Mouse (Mus musculus): ENCODE data around the gene Psmb11. TPM values are rescaled to one million over a fixed set of nuclear protein-coding genes. Genes with fewer than 3 reads are reported as not detected.

Gene Psmb11
- not detected in 2 replicates for polyA plus RNA-seq (2015; fragmentation: Nextera tagmentation; extraction: Ambion mirVana)

DNA sequence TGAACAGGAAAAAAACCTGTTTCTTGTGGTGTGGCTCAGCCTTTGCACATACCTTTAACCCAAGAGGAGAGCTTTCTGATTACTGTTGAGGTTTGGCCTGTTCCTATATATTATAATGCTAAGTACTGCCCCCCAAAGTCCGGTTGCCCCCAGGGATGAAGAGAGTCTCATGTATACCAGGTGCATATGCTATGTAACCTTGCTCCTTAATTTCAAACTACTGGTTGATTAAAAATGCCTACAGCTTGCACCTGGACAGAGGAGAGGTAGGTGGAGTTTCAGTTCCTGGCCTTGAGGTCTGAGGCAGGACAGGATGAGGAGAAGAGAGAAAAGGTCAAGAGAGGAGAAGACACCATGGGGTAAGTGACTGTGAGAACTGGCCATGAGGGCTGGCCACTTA is at the start of gene Psmb11:
TSS of gene Psmb11 (plus strand) at position 301 of the 400 bp plus-strand sequence.
- Histone ChIP-seq H3K9ac (ENCODE audit: low read depth, low read length) (no peak within 1 kb of the TSS), H3K4me1 (replicated peaks; ENCODE audit: control insufficient read depth, insufficient read depth, low read length) (no peaks in the 10 kb centered on the region), H3K27ac (ENCODE audit: low read depth, low read length) (no peak within 1 kb of the TSS), H3K36me3 (ENCODE audit: control insufficient read depth, insufficient read depth) (0 out of 2 replicates have a peak, but pooled peaks cover 4% of the 10 kb centered on the region), H3K4me3 (ENCODE audit: low read depth, low read length) (no peak within 1 kb of the TSS), H3K9me3 (ENCODE audit: control insufficient read depth) (no peaks in the 10 kb centered on the region), H3K27me3 (replicated peaks; ENCODE audit: control insufficient read depth, insufficient read depth, low read length) (no peaks in the 10 kb centered on the region), H3K4me2 (replicated peaks; ENCODE audit: low read depth) (no peak within 1 kb of the TSS)
- ATAC-seq = no peak
- 84% methylated on average over 1 of the region's 1 CpGs for WGBS
- TF ChIP-seq CTCF (IDR thresholded peaks at IDR 0.05; ENCODE audit: low read depth) = no peak

DNA sequence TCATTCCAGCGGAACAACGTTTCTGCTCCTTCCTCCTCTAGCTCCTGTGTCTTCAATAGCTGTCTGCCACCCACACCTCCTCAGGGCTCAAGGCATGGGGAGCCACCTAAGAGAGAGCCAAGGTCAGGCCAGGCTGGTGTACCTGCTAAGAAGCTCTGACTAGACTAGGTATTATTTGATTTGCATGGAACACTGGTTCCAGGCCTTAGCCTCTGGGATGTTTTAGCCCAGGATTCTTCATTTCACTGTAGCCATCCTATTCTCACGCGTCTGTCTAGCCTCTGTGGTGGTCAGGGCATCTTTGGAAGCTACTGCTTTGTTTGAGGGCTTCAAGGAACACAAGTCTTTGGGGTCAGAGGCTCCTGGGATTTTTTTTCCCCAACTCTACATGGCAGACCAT is 49.1 kb upstream of the Psmb11 start:
- 0 out of 2 replicates have a peak, but pooled peaks cover 15% of the 10 kb centered on the region for H3K4me1 ChIP-seq (replicated peaks; ENCODE audit: control insufficient read depth, insufficient read depth, low read length)
- no peak for TF ChIP-seq CTCF (IDR thresholded peaks at IDR 0.05; ENCODE audit: low read depth)
- H3K27me3 ChIP-seq (replicated peaks; ENCODE audit: control insufficient read depth, insufficient read depth, low read length) = no peaks in the 10 kb centered on the region
- H3K36me3 ChIP-seq (ENCODE audit: control insufficient read depth, insufficient read depth) = peaks cover 26% of the 10 kb centered on the region; the same call in 1 of the 2 replicates
- 0 out of 2 replicates have a peak overlapping the region, but pooled peaks have one; percentile 52 for H3K4me2 ChIP-seq (replicated peaks; ENCODE audit: low read depth)
- no peak for ATAC-seq
- no peaks in the 10 kb centered on the region for H3K9me3 ChIP-seq (ENCODE audit: control insufficient read depth)
- 62% methylated on average over 4 of the region's 4 CpGs for WGBS
- H3K4me3 ChIP-seq (ENCODE audit: low read depth, low read length) = 0 out of 2 replicates have a peak overlapping the region, but pooled peaks have one; percentile 3
- H3K9ac ChIP-seq (ENCODE audit: low read depth, low read length) = no peak overlapping the region
- peak overlapping the region; percentile 41; the same call in 1 of the 2 replicates for H3K27ac ChIP-seq (ENCODE audit: low read depth, low read length)

GRCm38 (mm10) chr14:54572790-54573736 is 48.2 kb upstream of the Psmb11 start:
- no peak for TF ChIP-seq CTCF (IDR thresholded peaks at IDR 0.05; ENCODE audit: low read depth)
- Histone ChIP-seq H3K4me2 (replicated peaks; ENCODE audit: low read depth) (peak overlapping the region; percentile 52), H3K9ac (ENCODE audit: low read depth, low read length) (no peak overlapping the region), H3K4me1 (replicated peaks; ENCODE audit: control insufficient read depth, insufficient read depth, low read length) (0 out of 2 replicates have a peak, but pooled peaks cover 15% of the 10 kb centered on the region), H3K36me3 (ENCODE audit: control insufficient read depth, insufficient read depth) (peaks cover 21% of the 10 kb centered on the region; the same call in 1 of the 2 replicates), H3K27me3 (replicated peaks; ENCODE audit: control insufficient read depth, insufficient read depth, low read length) (no peaks in the 10 kb centered on the region), H3K9me3 (ENCODE audit: control insufficient read depth) (no peaks in the 10 kb centered on the region), H3K4me3 (ENCODE audit: low read depth, low read length) (peak overlapping the region; percentile 7; the same call in 1 of the 2 replicates), H3K27ac (ENCODE audit: low read depth, low read length) (peak overlapping the region; percentile 79)
- WGBS = 11% methylated on average over 14 of the region's 14 CpGs
- peak; percentile 83 for ATAC-seq

- TF ChIP-seq CTCF (IDR thresholded peaks at IDR 0.05; ENCODE audit: low read depth) = no peak
- no peaks in the 10 kb centered on the region for H3K9me3 ChIP-seq (ENCODE audit: control insufficient read depth)
- H3K27me3 ChIP-seq (replicated peaks; ENCODE audit: control insufficient read depth, insufficient read depth, low read length) = no peaks in the 10 kb centered on the region
- WGBS = 28% methylated on average over 4 of the region's 4 CpGs
- no peak for ATAC-seq
- no peak overlapping the region for H3K4me3 ChIP-seq (ENCODE audit: low read depth, low read length)
- H3K4me2 ChIP-seq (replicated peaks; ENCODE audit: low read depth) = peak overlapping the region; percentile 97
- H3K9ac ChIP-seq (ENCODE audit: low read depth, low read length) = 0 out of 2 replicates have a peak overlapping the region, but pooled peaks have one; percentile 4
- H3K36me3 ChIP-seq (ENCODE audit: control insufficient read depth, insufficient read depth) = peaks cover 12% of the 10 kb centered on the region; the same call in 1 of the 2 replicates
- no peak overlapping the region for H3K27ac ChIP-seq (ENCODE audit: low read depth, low read length)
- 0 out of 2 replicates have a peak, but pooled peaks cover 15% of the 10 kb centered on the region for H3K4me1 ChIP-seq (replicated peaks; ENCODE audit: control insufficient read depth, insufficient read depth, low read length)
Observed at GRCm38 (mm10) chr14:54574253-54574652, 47.0 kb upstream of the Psmb11 start.

DNA sequence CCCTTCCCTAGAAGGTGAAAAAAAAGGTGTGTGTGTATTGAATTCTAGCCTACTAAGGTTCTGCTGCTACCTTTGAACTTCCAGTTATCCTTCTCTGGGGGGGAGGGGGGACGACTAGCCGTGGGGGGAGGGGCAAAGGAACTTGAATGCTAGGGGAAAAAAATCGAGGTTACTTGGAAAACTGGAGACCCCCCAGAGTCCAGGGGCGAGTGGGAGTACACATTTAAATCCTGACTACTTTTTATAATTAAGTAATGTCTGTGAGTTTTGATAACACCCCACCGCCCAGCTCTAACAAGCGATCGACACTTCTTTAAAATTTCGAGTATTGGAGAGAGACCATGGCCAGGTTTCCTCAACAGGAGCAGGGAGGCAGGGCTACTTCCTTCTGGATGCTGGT is 46.2 kb upstream of the Psmb11 start:
- Histone ChIP-seq H3K9me3 (ENCODE audit: control insufficient read depth) (no peaks in the 10 kb centered on the region), H3K4me2 (replicated peaks; ENCODE audit: low read depth) (peak overlapping the region; percentile 97), H3K4me3 (ENCODE audit: low read depth, low read length) (peak overlapping the region; percentile 78), H3K9ac (ENCODE audit: low read depth, low read length) (peak overlapping the region; percentile 84; the same call in 1 of the 2 replicates), H3K36me3 (ENCODE audit: control insufficient read depth, insufficient read depth) (peaks cover 4% of the 10 kb centered on the region; the same call in 1 of the 2 replicates), H3K4me1 (replicated peaks; ENCODE audit: control insufficient read depth, insufficient read depth, low read length) (0 out of 2 replicates have a peak, but pooled peaks cover 15% of the 10 kb centered on the region), H3K27ac (ENCODE audit: low read depth, low read length) (no peak overlapping the region), H3K27me3 (replicated peaks; ENCODE audit: control insufficient read depth, insufficient read depth, low read length) (no peaks in the 10 kb centered on the region)
- TF ChIP-seq CTCF (IDR thresholded peaks at IDR 0.05; ENCODE audit: low read depth) = no peak
- WGBS = 14% methylated on average over 8 of the region's 8 CpGs
- no peak for ATAC-seq

- Histone ChIP-seq H3K9me3 (ENCODE audit: control insufficient read depth) (no peaks in the 10 kb centered on the region), H3K4me2 (replicated peaks; ENCODE audit: low read depth) (peak overlapping the region; percentile 97), H3K27me3 (replicated peaks; ENCODE audit: control insufficient read depth, insufficient read depth, low read length) (no peaks in the 10 kb centered on the region), H3K4me1 (replicated peaks; ENCODE audit: control insufficient read depth, insufficient read depth, low read length) (0 out of 2 replicates have a peak, but pooled peaks cover 15% of the 10 kb centered on the region), H3K4me3 (ENCODE audit: low read depth, low read length) (peak overlapping the region; percentile 78), H3K9ac (ENCODE audit: low read depth, low read length) (peak overlapping the region; percentile 84), H3K36me3 (ENCODE audit: control insufficient read depth, insufficient read depth) (no peaks in the 10 kb centered on the region; the same call in 1 of the 2 replicates), H3K27ac (ENCODE audit: low read depth, low read length) (peak overlapping the region; percentile 76)
- peak; percentile 19; the same call in 1 of the 2 replicates for TF ChIP-seq CTCF (IDR thresholded peaks at IDR 0.05; ENCODE audit: low read depth)
- under 1% methylated on average over 39 of the region's 39 CpGs for WGBS
- ATAC-seq = 0 out of 2 replicates have a peak, but pooled peaks have one; percentile 7
Observed at GRCm38 (mm10) chr14:54575631-54576030, 45.6 kb upstream of the Psmb11 start.

Measured in intestine, postnatal 0 days (tissue).